Mouse (Mus musculus) 416B (cell line): ENCODE results near the gene Amer2.
"Not testable (repeated sequence)": the region's sequence is repeated elsewhere in the genome, so short reads cannot be mapped to it uniquely, and the experiment has no call there.

ENCODE experiments used
- DNase-seq: peaks from one replicate; pipeline ENCODE4 v3.0.0; 2011; ENCODE audit warnings: low read depth

Amer2 gene

GRCm38 (mm10) chr14:60372821-60373309 lies at the start of gene Amer2:
Gene Amer2 (plus strand): TSS chr14:60373259.
- DNase-seq: no peak

DNA sequence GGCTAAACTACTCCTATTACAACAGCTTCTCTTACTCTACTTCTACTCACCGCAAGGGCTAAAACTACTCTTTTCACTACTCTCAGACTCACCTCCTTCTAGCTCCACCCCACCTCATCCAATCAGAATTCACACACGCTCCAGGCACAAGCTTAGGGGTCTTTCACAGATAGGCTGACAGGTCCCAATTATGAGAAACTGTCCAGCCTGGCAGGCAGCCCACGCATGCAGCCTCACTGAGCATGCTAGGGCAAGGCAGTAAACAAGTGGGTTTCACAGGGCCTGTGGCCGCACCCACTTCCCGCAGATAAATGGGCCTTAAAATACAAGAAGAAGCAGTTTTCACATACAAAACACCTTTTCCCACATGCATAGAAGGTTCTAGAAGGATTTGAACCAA lies 33.1 kb upstream of the Amer2 start:
- DNase-seq: not testable (repeated sequence)

DNA sequence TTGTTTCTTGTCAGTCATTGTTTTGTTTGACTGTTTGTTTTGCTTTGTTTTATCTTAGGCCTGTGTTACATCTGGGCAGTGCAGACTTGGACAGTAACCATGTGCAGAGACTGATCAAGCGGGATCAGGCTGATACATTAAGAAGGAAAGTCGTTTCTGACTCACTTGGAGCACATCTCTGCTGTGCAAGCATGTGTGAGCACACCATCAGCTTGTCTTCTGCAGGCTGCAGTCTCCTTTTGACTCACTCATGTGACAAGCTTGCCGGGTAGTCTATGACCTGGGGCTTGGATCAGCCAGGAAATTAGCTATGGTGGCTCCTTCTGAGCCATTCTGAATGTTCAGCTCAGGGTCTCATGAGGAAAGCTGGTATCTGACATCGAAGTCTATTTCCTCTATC lies 32.5 kb upstream of the Amer2 start:
- DNase-seq: no peak

DNA sequence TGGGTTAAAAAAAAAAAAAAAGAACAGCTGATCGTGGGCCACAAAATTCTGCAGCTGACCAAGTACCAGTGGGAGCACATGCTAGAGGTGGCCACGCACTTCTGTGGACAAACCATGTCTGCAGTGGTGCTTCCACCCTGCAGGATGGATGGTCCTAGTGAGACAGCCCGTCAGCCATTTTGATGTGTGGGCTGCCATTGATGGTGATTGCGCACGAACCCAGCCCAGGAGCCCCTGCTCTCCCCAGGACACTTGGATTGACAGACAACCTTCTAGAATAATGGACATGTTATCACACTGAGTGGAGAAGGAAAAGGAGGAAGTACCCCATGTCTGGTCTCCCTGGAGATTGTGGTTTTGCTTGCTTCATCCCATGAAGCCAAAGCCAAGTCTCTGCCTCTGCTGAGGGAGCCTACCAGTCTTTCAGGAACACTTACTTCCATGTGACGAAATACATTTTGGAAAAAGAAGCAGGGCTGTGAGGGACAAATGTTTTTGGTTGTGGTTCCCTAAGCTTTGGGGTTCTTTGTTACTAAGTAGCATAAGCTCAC lies 27.7 kb upstream of the Amer2 start:
- no peak for DNase-seq

GRCm38 (mm10) chr14:60358347-60358746 lies 14.7 kb upstream of the Amer2 start:
- DNase-seq: no peak

DNA sequence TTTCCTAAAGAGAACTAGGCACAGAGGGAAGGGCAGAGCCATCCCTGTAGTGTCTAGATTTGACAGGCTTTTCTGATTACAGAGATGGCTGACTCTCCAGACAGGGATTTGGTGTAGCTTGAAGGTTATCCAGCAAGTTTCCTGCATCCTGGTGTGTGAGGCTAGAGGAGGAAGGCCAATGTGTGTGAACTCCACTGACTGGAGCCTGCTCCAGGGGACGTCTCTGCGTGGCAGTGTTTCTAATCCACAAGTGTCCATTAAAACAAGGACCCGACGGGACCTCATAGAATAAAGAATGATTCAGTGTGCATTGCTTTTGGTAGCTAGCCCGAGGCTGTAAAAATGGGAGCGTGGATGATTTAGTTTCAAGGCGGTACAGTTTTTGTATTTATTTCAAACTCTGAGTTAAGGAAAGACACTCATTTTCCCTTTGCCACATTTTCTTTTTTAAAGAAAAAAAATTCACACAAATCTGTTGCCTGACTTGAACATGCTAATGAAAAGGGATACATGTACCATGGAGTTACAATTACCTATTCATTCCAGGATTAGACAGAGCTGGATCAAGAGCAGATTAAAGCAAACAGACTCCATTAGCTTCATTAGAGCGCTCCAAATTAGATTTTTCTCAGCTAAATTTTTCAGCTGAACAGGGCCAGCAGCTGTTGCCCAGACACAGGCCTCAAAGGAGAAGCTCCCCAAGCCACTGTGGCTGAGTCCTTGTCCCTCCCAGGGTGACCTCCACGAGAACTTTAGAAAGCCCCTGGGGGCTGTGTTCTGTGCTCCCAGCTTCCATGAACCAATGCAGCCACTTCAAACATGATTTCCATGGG lies 11.5 kb upstream of the Amer2 start:
- no peak for DNase-seq

- DNase-seq: no peak
Observed at GRCm38 (mm10) chr14:60366729-60367128, 6.3 kb upstream of the Amer2 start.

GRCm38 (mm10) chr14:60368769-60369666 lies 4.0 kb upstream of the Amer2 start:
- DNase-seq: no peak

DNA sequence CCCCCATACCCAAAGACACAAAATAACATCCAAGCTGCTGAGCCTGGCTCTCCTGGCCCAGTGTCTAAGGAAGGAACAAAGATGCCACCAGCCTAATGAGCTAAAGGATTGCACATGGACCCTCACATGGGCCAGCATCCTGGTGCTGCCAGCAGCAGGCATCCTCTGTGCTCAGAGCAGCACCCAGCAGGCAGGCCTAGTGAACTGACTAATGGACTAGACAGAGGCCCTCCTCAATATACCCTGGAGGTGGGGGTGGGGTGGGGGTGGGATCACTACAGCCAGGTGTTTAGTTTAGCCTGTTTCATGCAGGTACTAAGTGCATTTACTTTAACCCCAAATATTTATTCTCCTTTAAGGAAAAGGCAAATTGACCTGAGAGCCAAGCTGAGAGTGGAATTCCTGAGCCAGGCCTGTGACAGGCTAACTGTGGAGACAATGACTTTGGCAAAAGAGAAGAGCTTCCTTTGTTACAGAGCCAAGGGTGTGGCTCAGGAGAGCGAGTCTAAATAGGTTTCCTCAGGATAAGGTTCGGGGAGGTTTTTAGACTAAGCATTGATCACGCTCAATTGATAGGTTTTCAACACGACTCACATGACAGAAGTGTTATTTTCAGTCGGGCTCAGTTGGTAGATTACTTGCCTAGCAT lies 3.3 kb upstream of the Amer2 start:
- DNase-seq: no peak

- DNase-seq: no peak
Observed at GRCm38 (mm10) chr14:60377107-60377506, 4.0 kb downstream of the Amer2 start.

GRCm38 (mm10) chr14:60377546-60377945 lies 4.5 kb downstream of the Amer2 start:
- DNase-seq: no peak

- DNase-seq: no peak
Observed at GRCm38 (mm10) chr14:60378057-60378565, 5.1 kb downstream of the Amer2 start.

DNA sequence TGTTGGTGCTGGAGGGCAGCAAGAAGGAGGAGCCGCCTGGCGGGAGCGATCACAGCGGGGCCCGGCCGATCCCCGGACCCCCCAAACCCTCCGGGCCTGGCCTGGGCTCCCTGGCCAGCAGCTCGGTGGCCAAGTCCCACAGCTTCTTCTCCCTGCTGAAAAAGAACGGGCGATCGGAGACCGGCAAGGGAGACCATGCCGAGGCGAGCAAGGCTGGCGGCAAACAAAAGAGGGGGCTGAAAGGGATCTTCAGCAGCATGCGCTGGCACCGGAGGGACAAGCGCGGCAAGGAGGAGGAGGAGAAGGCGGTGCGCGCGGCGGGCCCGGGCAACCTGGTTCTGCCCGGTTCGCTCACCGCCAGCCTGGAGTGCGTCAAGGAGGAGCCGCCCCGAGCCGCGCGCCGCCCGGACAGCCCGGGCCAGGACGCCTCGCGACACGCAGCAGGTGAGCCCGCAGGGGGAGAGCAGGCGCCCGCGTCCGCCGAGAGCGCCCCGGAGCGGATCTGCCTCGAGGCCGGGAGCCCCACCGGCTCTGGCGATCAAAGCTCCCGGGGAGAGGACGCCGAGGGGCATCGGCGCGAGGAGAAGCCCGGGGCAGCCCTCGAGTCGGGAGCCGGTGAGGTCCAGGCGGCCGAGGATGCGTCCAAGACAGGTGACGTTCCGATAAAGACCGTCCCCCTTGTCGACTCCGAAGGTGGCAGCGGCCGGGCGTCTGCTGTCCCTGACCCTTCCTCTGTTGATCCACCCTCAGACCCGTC lies 5.7 kb downstream of the Amer2 start:
- no peak for DNase-seq

- DNase-seq: no peak
Observed at GRCm38 (mm10) chr14:60379323-60379957, 6.4 kb downstream of the Amer2 start.

- no peak for DNase-seq
Observed at GRCm38 (mm10) chr14:60379958-60380330, 6.9 kb downstream of the Amer2 start.

DNA sequence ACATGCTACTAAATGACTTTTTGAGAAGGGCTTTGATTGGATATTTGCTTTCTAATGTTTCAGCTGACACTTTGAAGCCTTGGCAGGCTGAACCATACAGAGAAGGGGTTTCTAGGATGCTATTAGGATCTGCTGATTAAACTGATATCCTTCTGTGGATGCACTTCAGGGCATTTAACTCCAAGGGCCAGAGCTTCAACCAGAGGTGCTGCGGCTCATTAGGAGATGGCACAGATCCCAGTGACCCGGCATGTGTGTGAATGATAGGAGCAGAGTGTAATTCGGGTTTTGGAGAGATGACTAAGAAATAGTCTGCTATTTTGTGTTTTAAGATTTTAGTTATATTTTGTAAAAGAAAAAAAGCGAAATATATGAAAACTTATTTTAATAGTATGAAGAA lies 8.6 kb downstream of the Amer2 start:
- no peak for DNase-seq

DNA sequence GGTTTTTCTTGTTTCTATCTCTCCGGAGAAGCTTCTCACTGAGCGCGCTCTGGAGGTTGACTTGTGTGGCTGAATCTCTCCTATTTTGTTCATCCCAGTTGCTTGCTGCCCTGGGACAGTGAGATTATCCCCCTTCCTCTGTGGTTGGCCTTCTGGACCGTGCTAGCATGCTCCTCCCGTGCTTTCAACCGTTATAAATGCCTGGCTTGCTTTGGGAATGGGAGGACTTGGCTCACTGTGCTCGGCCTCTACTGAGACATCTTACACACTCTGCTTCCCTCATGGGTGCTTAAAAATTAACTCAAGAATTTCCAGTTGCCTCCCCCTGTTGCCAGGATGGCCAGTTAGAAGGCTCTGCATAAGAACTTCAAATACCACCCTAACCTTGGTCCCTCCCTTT lies 10.8 kb downstream of the Amer2 start:
- no peak for DNase-seq

DNA sequence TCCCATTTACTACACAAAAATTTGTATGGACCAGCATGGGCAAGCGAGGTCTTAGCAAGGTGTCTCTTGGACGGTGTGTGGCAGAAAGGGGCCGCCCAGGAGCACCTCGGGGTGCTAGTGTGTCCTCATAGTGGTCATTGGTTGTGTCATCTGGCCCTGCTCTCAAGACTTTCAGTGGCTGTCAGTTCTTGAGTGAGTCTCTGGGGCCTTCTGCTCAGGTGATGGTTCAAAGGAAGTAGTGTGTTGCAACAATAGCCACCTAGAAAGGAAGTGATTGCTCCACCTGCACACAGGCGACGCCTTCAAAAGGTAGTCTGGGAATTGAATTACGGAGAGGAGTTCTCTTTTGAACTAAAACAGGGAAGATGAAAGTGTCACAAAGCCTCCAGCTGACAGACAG lies 11.2 kb downstream of the Amer2 start:
- DNase-seq: no peak

DNA sequence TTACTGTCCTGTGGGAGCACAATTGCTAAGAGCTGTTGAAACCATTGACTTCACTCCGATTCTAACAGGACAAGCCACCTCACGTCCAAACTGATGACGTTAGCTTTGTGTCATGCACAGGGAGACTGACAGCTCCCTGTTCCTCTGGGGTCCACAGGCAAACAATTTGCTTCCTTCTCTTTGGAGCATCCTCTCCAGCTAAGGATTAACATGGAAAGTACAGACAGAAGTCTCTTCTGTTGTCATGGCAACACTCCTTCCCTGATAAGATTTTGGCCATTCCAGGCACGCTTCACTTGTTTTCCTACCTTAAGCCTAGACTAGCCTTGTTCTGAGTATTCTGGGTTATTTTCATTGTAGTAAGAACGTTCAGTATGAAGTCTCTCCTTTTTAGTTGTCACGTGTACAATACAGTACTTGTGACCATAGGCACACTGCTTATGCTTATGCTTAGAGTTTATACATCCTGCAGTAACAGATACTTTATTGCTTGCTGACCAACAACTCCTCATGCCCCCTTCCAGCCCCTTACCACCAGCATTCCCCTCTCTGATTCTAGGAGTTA lies 12.1 kb downstream of the Amer2 start:
- DNase-seq: no peak
